Mouse (Mus musculus) heart, adult 10 weeks (tissue): ENCODE data around the gene Chd3. TPM values are rescaled to one million over a fixed set of nuclear protein-coding genes. Genes with fewer than 3 reads are reported as not detected.

Source experiments
- polyA plus RNA-seq: library from polyadenylated mRNA; stranded (reverse); fragments of 350-450 nt; fragmentation: Illumina TruSeq; extraction: RNeasy Lipid Tissue Mini Kit (QIAGEN cat#74804); gene quantifications from one replicate; pipeline ENCODE4 v1.2.3, GENCODE M21; 2014; ENCODE audit warnings: low read depth, low replicate concordance

Gene Chd3
- 19.5 TPM for polyA plus RNA-seq

GRCm38 (mm10) chr11:69369215-69369989 is at the start of gene Chd3:
Gene Chd3 (minus strand): TSS chr11:69369406.

GRCm38 (mm10) chr11:69413221-69414181 is 44.3 kb upstream of the Chd3 start, which contains the start of gene Kdm6b:
Gene Kdm6b (minus strand): TSS chr11:69413675.

GRCm38 (mm10) chr11:69398059-69398458 is 28.9 kb upstream of the Chd3 start, which contains the start of gene Tmem88:
Gene Tmem88 (minus strand): TSS chr11:69398234.

GRCm38 (mm10) chr11:69395235-69395633 is 26.0 kb upstream of the Chd3 start, which contains the start of the genes Naa38 and Cyb5d1:
Gene Naa38 (plus strand): TSS chr11:69395487.
Gene Cyb5d1 (minus strand): TSS chr11:69395631.

GRCm38 (mm10) chr11:69340161-69341131 is 28.8 kb downstream of the Chd3 start, which contains the start of gene Rnf227:
Gene Rnf227 (plus strand): TSS chr11:69340461.

GRCm38 (mm10) chr11:69325628-69326407 is 43.4 kb downstream of the Chd3 start, which contains the start of gene Kcnab3:
Gene Kcnab3 (plus strand): TSS chr11:69326258.

GRCm38 (mm10) chr11:69323667-69324111 is 45.5 kb downstream of the Chd3 start, which contains the start of the genes Cntrob and Trappc1:
Gene Cntrob (minus strand): TSS chr11:69323775.
Gene Trappc1 (plus strand): TSS chr11:69323980.

Other genes starting within 250 kb of the Chd3 start
- gene Hes7, start 249.0 kb downstream of the Chd3 start, polyA plus RNA-seq: not detected
- gene 9130213A22Rik, start 246.8 kb downstream of the Chd3 start, polyA plus RNA-seq: 0.39 TPM
- not detected for gene Aloxe3, start 243.5 kb downstream of the Chd3 start, polyA plus RNA-seq
- not detected for gene Alox12b, start 212.4 kb downstream of the Chd3 start, polyA plus RNA-seq
- 1.6 TPM for gene Alox8, start 171.6 kb downstream of the Chd3 start, polyA plus RNA-seq
- gene Gucy2e, start 132.4 kb downstream of the Chd3 start, polyA plus RNA-seq: 0.05 TPM
- 6.1 TPM for gene Cntrob, start 45.6 kb downstream of the Chd3 start, polyA plus RNA-seq
- 82.5 TPM for gene Trappc1, start 45.4 kb downstream of the Chd3 start, polyA plus RNA-seq
- gene Kcnab3, start 43.1 kb downstream of the Chd3 start, polyA plus RNA-seq: 0.26 TPM
- gene Rnf227, start 28.9 kb downstream of the Chd3 start, polyA plus RNA-seq: 0.47 TPM
- gene Naa38, start 26.1 kb upstream of the Chd3 start, polyA plus RNA-seq: 87.6 TPM
- gene Cyb5d1, start 26.2 kb upstream of the Chd3 start, polyA plus RNA-seq: 35.3 TPM
- gene Tmem88, start 28.8 kb upstream of the Chd3 start, polyA plus RNA-seq: 16.4 TPM
- gene Kdm6b, start 44.3 kb upstream of the Chd3 start, polyA plus RNA-seq: 15.3 TPM
- gene Dnah2, start 179.7 kb upstream of the Chd3 start, polyA plus RNA-seq: 0.13 TPM
- gene Efnb3, start 190.8 kb upstream of the Chd3 start, polyA plus RNA-seq: 54.0 TPM
- 7.1 TPM for gene Wrap53, start 210.8 kb upstream of the Chd3 start, polyA plus RNA-seq
- gene Trp53, start 211.0 kb upstream of the Chd3 start, polyA plus RNA-seq: 15.7 TPM
- gene Atp1b2, start 236.5 kb upstream of the Chd3 start, polyA plus RNA-seq: 18.5 TPM
- not detected for gene Shbg, start 248.5 kb upstream of the Chd3 start, polyA plus RNA-seq